Comparison of ENCODE assay signal across 25 mouse cellular contexts in the genomic region with DNA sequence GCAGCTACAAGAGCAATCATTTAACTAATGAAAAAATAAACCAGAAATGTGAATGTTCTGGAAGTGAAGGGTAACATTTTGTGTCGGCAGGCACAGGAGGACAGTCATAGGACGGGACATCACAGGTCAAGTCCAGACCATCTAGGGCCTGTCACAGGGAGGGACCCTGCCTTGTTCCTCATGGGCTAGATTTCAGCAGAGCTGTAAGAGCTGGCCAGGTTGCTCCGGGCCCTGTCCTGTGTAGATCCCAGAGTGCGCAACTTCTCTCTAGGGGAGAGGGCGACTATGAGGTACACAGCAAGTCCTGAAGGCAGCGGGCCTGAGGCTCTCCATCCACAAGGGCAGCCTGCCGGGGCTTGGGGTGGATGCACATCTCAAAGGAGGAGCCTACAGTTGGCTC. TPM values are rescaled to one million over a fixed set of nuclear protein-coding genes. Genes with fewer than 3 reads are reported as not detected.
"Had no signal": no experiment of that assay in that cellular context is flagged by ENCODE, and none has a peak within 500 bp of the region (broad histone marks: within the 10 kb centered on the region; RNA-seq: fewer than 3 reads in every experiment).

Dcst2 (plus strand) TSS at position 301 of the 400 bp plus-strand sequence.

- H3K27ac ChIP-seq: heart, adult 2 months; heart, embryonic 13.5 days; heart, embryonic 15.5 days; hindbrain, embryonic 13.5 days; hindbrain, embryonic 15.5 days; hindbrain, postnatal 0 days; kidney, embryonic 15.5 days; kidney, postnatal 0 days; limb, embryonic 12.5 days had no signal

- H3K36me3 ChIP-seq: heart, embryonic 13.5 days; heart, embryonic 15.5 days; hindbrain, embryonic 13.5 days; hindbrain, embryonic 15.5 days; kidney, embryonic 15.5 days; limb, embryonic 12.5 days had no signal

- ATAC-seq: hindbrain, postnatal 0 days had no signal

- H3K4me2 ChIP-seq: heart, embryonic 11.5 days; heart, embryonic 13.5 days; heart, embryonic 15.5 days; hindbrain, embryonic 13.5 days; hindbrain, embryonic 15.5 days; kidney, embryonic 15.5 days; limb, embryonic 12.5 days; liver, embryonic 11.5 days had no signal

- H3K4me1 ChIP-seq: heart, embryonic 15.5 days; hindbrain, embryonic 13.5 days; hindbrain, embryonic 15.5 days had no signal

- DNase-seq: gastrocnemius, postnatal 14 days; gastrocnemius, postnatal 36 days; heart, adult 11 months; heart, adult 2 months; heart, postnatal 14 days; heart, postnatal 36 days; kidney, adult 11 months; kidney, adult 2 months; kidney, adult 9 months; kidney, postnatal 14 days; kidney, postnatal 36 days; layer of hippocampus, adult 9-11 months; layer of hippocampus, postnatal 36 days; left cerebral cortex, postnatal 4 days; liver had no signal

- H3K9ac ChIP-seq: heart, embryonic 13.5 days; heart, embryonic 15.5 days; hindbrain, embryonic 13.5 days; hindbrain, embryonic 15.5 days; kidney, embryonic 15.5 days; limb, embryonic 12.5 days had no signal

- H3K4me3 ChIP-seq: heart, adult 2 months; heart, embryonic 13.5 days; heart, embryonic 15.5 days; hindbrain, embryonic 13.5 days; hindbrain, embryonic 15.5 days; kidney, embryonic 15.5 days; limb, embryonic 12.5 days had no signal

- H3K27me3 ChIP-seq: hindbrain, embryonic 15.5 days; kidney, embryonic 15.5 days had no signal

- H3K9me3 ChIP-seq: heart, embryonic 13.5 days; heart, embryonic 15.5 days; hindbrain, embryonic 13.5 days; hindbrain, embryonic 15.5 days; kidney, embryonic 15.5 days; limb, embryonic 12.5 days had no signal

RNA-seq across cellular contexts. Expression of gene Dcst2, which starts in this region (rescaled TPM):
- polyA plus RNA-seq: heart, embryonic 13.5 days; heart, embryonic 15.5 days had no signal
